Mouse (Mus musculus) lung, postnatal 0 days (tissue): ENCODE results near the gene Hip1. TPM values are rescaled to one million over a fixed set of nuclear protein-coding genes. Genes with fewer than 3 reads are reported as not detected.

Source experiments
- ATAC-seq: fragments of 200-750 bp; cut with Nextera tagmentation; 2 replicates; pipeline ENCODE4 v1.8.0; 2017; ENCODE audit warnings: moderate library complexity
- DNase-seq: peaks from one replicate; pipeline ENCODE4 v3.0.0-alpha.2; 2016; ENCODE audit warnings: low spot score
- H3K27ac ChIP-seq: fragments of 300-500 bp; sonication (generic); 2 replicates; pipeline ENCODE4 v1.5.1; 2014; ENCODE audit warnings: antibody characterized with exemption, mild to moderate bottlenecking, low read length, mixed read lengths
- H3K27me3 ChIP-seq: fragments of 300-500 bp; sonication (generic); replicated peaks from 2 replicates; pipeline ENCODE4 v1.6.1; 2014; ENCODE audit warnings: low read length, mixed read lengths; ENCODE audit not compliant: insufficient read depth
- H3K36me3 ChIP-seq: fragments of 300-500 bp; sonication (generic); 2 replicates; pipeline ENCODE4 v1.6.1; 2014; ENCODE audit warnings: low read length, mixed read lengths; ENCODE audit not compliant: insufficient read depth
- H3K4me1 ChIP-seq: fragments of 300-500 bp; sonication (generic); 2 replicates; pipeline ENCODE4 v1.6.1; 2014; ENCODE audit warnings: antibody characterized with exemption, low read depth, low read length, mixed read lengths; ENCODE audit not compliant: insufficient read depth
- H3K4me2 ChIP-seq: fragments of 300-500 bp; sonication (generic); replicated peaks from 2 replicates; pipeline ENCODE4 v1.6.1; 2014; ENCODE audit warnings: low read depth, mild to moderate bottlenecking, low read length, moderate library complexity, mixed read lengths
- H3K4me3 ChIP-seq: fragments of 300-500 bp; sonication (generic); 2 replicates; pipeline ENCODE4 v1.5.1; 2014; ENCODE audit warnings: low read depth, low read length
- H3K9ac ChIP-seq: fragments of 300-500 bp; sonication (generic); replicated peaks from 2 replicates; pipeline ENCODE4 v1.6.1; 2014; ENCODE audit warnings: low read depth, mild to moderate bottlenecking
- H3K9me3 ChIP-seq: fragments of 300-500 bp; sonication (generic); 2 replicates; pipeline ENCODE4 v1.6.1; 2016; ENCODE audit warnings: low read length, mixed read lengths
- CTCF ChIP-seq: IDR thresholded peaks from 2 replicates; pipeline ENCODE4 v1.5.1; 2016; ENCODE audit warnings: antibody characterized with exemption, mild to moderate bottlenecking
- EP300 ChIP-seq: IDR thresholded peaks from 2 replicates; pipeline ENCODE4 v1.6.1; 2016; ENCODE audit warnings: antibody characterized with exemption, mild to moderate bottlenecking, control low read depth
- WGBS: fragments of 180-500 bp; shearing (Covaris S2); extraction: QIAGEN DNeasy Blood & Tissue Kit; methylation state at CpG from one replicate; pipeline ENCODE4 v1.1.7; 2014; 5-methylcytosine and 5-hydroxymethylcytosine counted together
- polyA plus RNA-seq: library from polyadenylated mRNA; unstranded; fragments of >200 nt; fragmentation: Nextera tagmentation; extraction: Ambion mirVana; gene quantifications from 2 replicates; pipeline ENCODE4 v1.2.1, GENCODE M21; 2015

Hip1 gene
- polyA plus RNA-seq, 1 experiment from 2014 or later: 17.7 TPM

GRCm38 (mm10) chr5:135394004-135394823 lies 150.7 kb downstream of the Hip1 start, which contains the start of gene Pom121:
Pom121 (minus strand) TSS chr5:135394546.
- ATAC-seq (peak; percentile 96), DNase-seq (peak; percentile 93)
- Histone ChIP-seq H3K9ac (peak within 1 kb of the TSS; percentile 93), H3K27ac (peak within 1 kb of the TSS; percentile 90), H3K4me2 (peak within 1 kb of the TSS; percentile 95), H3K36me3 (peaks cover 21% of the 10 kb centered on the region; the same call in 1 of the 2 replicates), H3K9me3 (no peaks in the 10 kb centered on the region), H3K4me3 (peak within 1 kb of the TSS; percentile 85), H3K27me3 (no peaks in the 10 kb centered on the region), H3K4me1 (peaks cover 12% of the 10 kb centered on the region; the same call in 1 of the 2 replicates)
- 2% methylated on average over 60 of the region's 110 CpGs for WGBS
- TF ChIP-seq EP300: no peak
- no peak for TF ChIP-seq CTCF

- H3K4me3 ChIP-seq: no peak overlapping the region
- H3K27ac ChIP-seq: no peak overlapping the region
- H3K36me3 ChIP-seq: peaks cover 68% of the 10 kb centered on the region
- no peak overlapping the region for H3K9ac ChIP-seq
- no peak overlapping the region for H3K4me2 ChIP-seq
- no peaks in the 10 kb centered on the region for H3K27me3 ChIP-seq
- no peaks in the 10 kb centered on the region for H3K9me3 ChIP-seq
- no peak for TF ChIP-seq CTCF
- TF ChIP-seq EP300: no peak
- no peak for ATAC-seq
- 86% methylated on average over 10 of the region's 10 CpGs for WGBS
- H3K4me1 ChIP-seq: no peaks in the 10 kb centered on the region
- DNase-seq: no peak
These were observed 161.1 kb downstream of the Hip1 start for GRCm38 (mm10) chr5:135383771-135384170.

- WGBS: 82% methylated on average over 7 of the region's 7 CpGs
- Histone ChIP-seq H3K4me3 (no peak overlapping the region), H3K27ac (no peak overlapping the region), H3K4me2 (no peak overlapping the region), H3K27me3 (no peaks in the 10 kb centered on the region), H3K4me1 (no peaks in the 10 kb centered on the region), H3K9me3 (no peaks in the 10 kb centered on the region), H3K36me3 (peaks cover 78% of the 10 kb centered on the region), H3K9ac (no peak overlapping the region)
- ATAC-seq (no peak), DNase-seq (no peak)
- no peak for TF ChIP-seq CTCF
- TF ChIP-seq EP300: no peak
These were observed 162.2 kb downstream of the Hip1 start for GRCm38 (mm10) chr5:135382746-135383145.

- no peaks in the 10 kb centered on the region for H3K27me3 ChIP-seq
- no peak overlapping the region for H3K9ac ChIP-seq
- WGBS: 91% methylated on average over 10 of the region's 10 CpGs
- no peak for TF ChIP-seq EP300
- no peak for TF ChIP-seq CTCF
- H3K27ac ChIP-seq: no peak overlapping the region
- H3K4me2 ChIP-seq: no peak overlapping the region
- ATAC-seq (no peak), DNase-seq (no peak)
- no peaks in the 10 kb centered on the region for H3K4me1 ChIP-seq
- peaks cover 72% of the 10 kb centered on the region for H3K36me3 ChIP-seq
- H3K4me3 ChIP-seq: no peak overlapping the region
- no peaks in the 10 kb centered on the region for H3K9me3 ChIP-seq
These were observed 163.5 kb downstream of the Hip1 start for GRCm38 (mm10) chr5:135381356-135381925.

GRCm38 (mm10) chr5:135380681-135381080 lies 164.2 kb downstream of the Hip1 start:
- H3K9ac ChIP-seq: no peak overlapping the region
- no peaks in the 10 kb centered on the region for H3K4me1 ChIP-seq
- no peaks in the 10 kb centered on the region for H3K27me3 ChIP-seq
- 87% methylated on average over 4 of the region's 4 CpGs for WGBS
- H3K4me2 ChIP-seq: no peak overlapping the region
- H3K4me3 ChIP-seq: no peak overlapping the region
- ATAC-seq (no peak), DNase-seq (no peak)
- H3K36me3 ChIP-seq: peaks cover 72% of the 10 kb centered on the region
- H3K9me3 ChIP-seq: no peaks in the 10 kb centered on the region
- TF ChIP-seq CTCF (no peak), EP300 (no peak)
- no peak overlapping the region for H3K27ac ChIP-seq

- H3K36me3 ChIP-seq: peaks cover 39% of the 10 kb centered on the region; the same call in 1 of the 2 replicates
- no peak for ATAC-seq
These were observed 168.6 kb downstream of the Hip1 start for GRCm38 (mm10) chr5:135376341-135376740.

More at GRCm38 (mm10) chr5:135376341-135376740, 168.6 kb downstream of the Hip1 start:
- H3K4me1 ChIP-seq: no peaks in the 10 kb centered on the region
- WGBS: 58% methylated on average over 2 of the region's 2 CpGs
- DNase-seq: no peak
- no peak overlapping the region for H3K4me3 ChIP-seq
- H3K9me3 ChIP-seq: no peaks in the 10 kb centered on the region
- no peak overlapping the region for H3K9ac ChIP-seq
- no peaks in the 10 kb centered on the region for H3K27me3 ChIP-seq
- no peak overlapping the region for H3K4me2 ChIP-seq
- H3K27ac ChIP-seq: no peak overlapping the region
- TF ChIP-seq EP300: no peak
- no peak for TF ChIP-seq CTCF
